Mouse (Mus musculus) liver, postnatal 0 days (tissue): Measurements from ENCODE around the gene 1810010H24Rik.

Source experiments
- CTCF ChIP-seq: sonication (generic); IDR thresholded peaks from 2 replicates; pipeline ENCODE4 v1.5.1; 2016; ENCODE audit warnings: antibody characterized with exemption, low read depth
- EP300 ChIP-seq: IDR thresholded peaks from 2 replicates; pipeline ENCODE4 v1.6.1; 2016; ENCODE audit warnings: antibody characterized with exemption, low read depth, mild to moderate bottlenecking

- TF ChIP-seq EP300 (no peak), CTCF (no peak)
These were observed 1.1 kb upstream of the 1810010H24Rik start for GRCm38 (mm10) chr11:107024406-107024805.
